Mouse (Mus musculus) bone marrow macrophage, adult 2 months (primary cell): ENCODE data around the gene Gm20388.

Source experiments
- CTCF ChIP-seq: IDR thresholded peaks from 2 replicates; pipeline ENCODE4 v1.5.1; 2012; ENCODE audit warnings: low read depth, mild to moderate bottlenecking, low read length, moderate library complexity
- POLR2A ChIP-seq: IDR thresholded peaks from 2 replicates; pipeline ENCODE4 v1.6.1; 2012; ENCODE audit warnings: mild to moderate bottlenecking, low read depth, low read length, borderline replicate concordance

DNA sequence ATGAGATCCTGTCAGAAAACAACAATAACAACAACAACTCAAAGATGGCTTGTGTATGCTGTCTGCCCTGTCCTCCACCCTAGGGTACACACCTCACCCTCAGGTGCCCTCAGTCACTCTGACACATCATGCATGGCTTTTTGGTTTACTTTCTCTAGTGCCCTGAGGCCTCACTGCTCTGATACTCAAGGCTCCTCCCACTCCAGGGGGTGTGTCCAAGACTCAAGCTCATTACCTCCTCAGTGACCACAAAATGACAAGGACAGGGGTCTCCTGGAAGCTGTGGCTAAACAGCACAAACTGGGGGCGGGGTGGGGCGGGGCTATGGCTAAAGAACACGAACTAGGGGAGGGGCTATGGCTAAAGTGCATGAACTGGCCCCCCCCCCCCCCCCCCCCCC is 2393.4 kb downstream of the Gm20388 start:
- TF ChIP-seq CTCF (no peak), POLR2A (no peak)
